Mouse (Mus musculus) heart, embryonic 11.5 days (tissue): ENCODE data around the gene Sema5a. TPM values are rescaled to one million over a fixed set of nuclear protein-coding genes. Genes with fewer than 3 reads are reported as not detected.

Experiments
- ATAC-seq: fragments of 200-750 bp; cut with Nextera tagmentation; replicated peaks from 2 replicates; pipeline ENCODE4 v1.8.0; 2017; ENCODE audit warnings: moderate library complexity; ENCODE audit not compliant: insufficient number of reproducible peaks, low FRiP score, low TSS enrichment
- H3K27ac ChIP-seq: fragments of 300-500 bp; sonication (generic); 2 replicates; pipeline ENCODE4 v1.5.1; 2014; ENCODE audit warnings: mild to moderate bottlenecking, low read depth, low read length
- H3K27me3 ChIP-seq: fragments of 300-500 bp; sonication (generic); 2 replicates; pipeline ENCODE4 v1.6.1; 2014; ENCODE audit warnings: mild to moderate bottlenecking, low read length, mixed read lengths; ENCODE audit not compliant: control insufficient read depth, insufficient read depth
- H3K36me3 ChIP-seq: fragments of 300-500 bp; sonication (generic); 2 replicates; pipeline ENCODE4 v1.6.1; 2014; ENCODE audit warnings: mild to moderate bottlenecking, low read length, moderate library complexity, mixed read lengths; ENCODE audit not compliant: control insufficient read depth, insufficient read depth
- H3K4me1 ChIP-seq: fragments of 300-500 bp; sonication (generic); 2 replicates; pipeline ENCODE4 v1.6.1; 2014; ENCODE audit warnings: low read length; ENCODE audit not compliant: control insufficient read depth, insufficient read depth
- H3K4me2 ChIP-seq: fragments of 300-500 bp; sonication (generic); 2 replicates; pipeline ENCODE4 v1.6.1; 2014; ENCODE audit warnings: mild to moderate bottlenecking, moderate library complexity
- H3K4me3 ChIP-seq: fragments of 300-500 bp; sonication (generic); 2 replicates; pipeline ENCODE4 v1.5.1; 2014; ENCODE audit warnings: low read depth, low read length
- H3K9ac ChIP-seq: fragments of 300-500 bp; sonication (generic); 2 replicates; pipeline ENCODE4 v1.6.1; 2014; ENCODE audit warnings: mild to moderate bottlenecking, low read depth, low read length, moderate library complexity
- H3K9me3 ChIP-seq: fragments of 300-500 bp; sonication (generic); replicated peaks from 2 replicates; pipeline ENCODE4 v1.6.1; 2016; ENCODE audit warnings: low read length; ENCODE audit not compliant: control insufficient read depth
- WGBS: fragments of 180-500 bp; shearing (Covaris S2); extraction: QIAGEN DNeasy Blood & Tissue Kit; methylation state at CpG from one replicate; pipeline ENCODE4 v1.1.7; 2014; ENCODE audit not compliant: insufficient replicate concordance; 5-methylcytosine and 5-hydroxymethylcytosine counted together
- polyA plus RNA-seq: library from polyadenylated mRNA; unstranded; fragments of >200 nt; fragmentation: Nextera tagmentation; extraction: Ambion mirVana; gene quantifications from 2 replicates; pipeline ENCODE4 v1.2.1, GENCODE M21; 2014

Sema5a gene
- polyA plus RNA-seq, 1 experiment from 2014 or later, result 3.8 TPM

- Histone ChIP-seq H3K36me3 (no peaks in the 10 kb centered on the region), H3K4me3 (no peak overlapping the region), H3K27ac (no peak overlapping the region), H3K4me1 (no peaks in the 10 kb centered on the region), H3K9me3 (no peaks in the 10 kb centered on the region), H3K9ac (no peak overlapping the region), H3K4me2 (no peak overlapping the region), H3K27me3 (no peaks in the 10 kb centered on the region)
- ATAC-seq, result no peak
- 53% methylated on average over 4 of the region's 4 CpGs for WGBS
Measured at GRCm38 (mm10) chr15:32328370-32329004, 83.9 kb downstream of the Sema5a start.

DNA sequence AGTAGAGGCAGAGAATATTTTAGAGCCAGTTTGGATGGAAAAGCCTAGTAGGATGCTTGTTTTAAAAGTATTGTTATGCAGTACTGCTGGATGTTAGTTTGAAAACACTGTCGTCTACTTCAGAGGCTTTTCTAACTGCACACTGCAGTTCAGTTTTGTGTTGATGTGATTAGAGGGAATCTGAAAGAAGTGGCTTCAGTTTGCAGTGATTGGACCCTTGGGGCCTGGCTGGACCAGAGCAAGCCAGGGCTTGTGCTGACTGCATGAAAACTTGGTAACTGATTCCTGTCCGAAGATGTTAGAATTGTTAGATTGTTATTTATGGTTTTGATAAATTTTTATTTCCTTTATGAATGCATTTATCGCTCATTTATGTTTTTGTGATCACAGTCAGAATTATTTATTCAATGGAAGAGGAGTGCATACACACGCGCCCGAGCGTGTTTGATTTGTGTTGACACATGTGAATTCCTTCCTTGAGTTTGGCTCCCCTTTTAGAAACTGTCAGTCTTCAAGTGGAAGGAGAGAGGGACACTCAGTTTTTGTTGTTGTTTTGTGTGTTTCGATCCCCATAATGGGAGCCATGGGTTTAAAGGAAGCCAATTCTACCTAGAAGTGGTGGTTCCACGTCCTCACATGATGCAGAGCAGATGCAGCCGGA lies 85.2 kb downstream of the Sema5a start:
- H3K4me1 ChIP-seq, result 0 out of 2 replicates have a peak, but pooled peaks cover 3% of the 10 kb centered on the region
- H3K4me3 ChIP-seq, result no peak overlapping the region
- ATAC-seq, result no peak
- WGBS, result 68% methylated on average over 10 of the region's 10 CpGs
- H3K9ac ChIP-seq, result no peak overlapping the region
- H3K27ac ChIP-seq, result no peak overlapping the region
- H3K36me3 ChIP-seq, result no peaks in the 10 kb centered on the region
- H3K4me2 ChIP-seq, result no peak overlapping the region
- H3K9me3 ChIP-seq, result no peaks in the 10 kb centered on the region
- no peaks in the 10 kb centered on the region for H3K27me3 ChIP-seq

DNA sequence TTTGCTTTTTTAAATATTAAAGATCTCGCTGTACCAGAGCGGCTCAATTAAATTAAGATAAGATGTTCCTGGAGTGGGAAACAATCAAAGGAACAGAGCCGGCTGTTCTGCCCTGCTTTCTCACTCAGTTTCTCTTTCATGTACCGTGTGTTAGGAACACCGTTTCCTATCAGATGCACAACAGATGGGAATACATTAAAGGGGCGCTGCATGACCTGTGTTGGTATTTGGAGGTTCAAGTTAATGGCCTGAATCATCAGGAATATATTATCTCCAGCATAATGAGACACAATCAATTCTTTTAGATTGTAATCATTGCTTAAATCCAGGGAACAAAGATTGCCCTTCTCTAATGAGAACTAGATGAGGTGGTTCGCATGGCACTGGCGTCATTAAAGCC lies 85.8 kb downstream of the Sema5a start:
- H3K27me3 ChIP-seq, result no peaks in the 10 kb centered on the region
- H3K27ac ChIP-seq, result no peak overlapping the region
- no peak overlapping the region for H3K4me2 ChIP-seq
- H3K4me1 ChIP-seq, result 0 out of 2 replicates have a peak, but pooled peaks cover 3% of the 10 kb centered on the region
- H3K9me3 ChIP-seq, result no peaks in the 10 kb centered on the region
- 69% methylated on average over 8 of the region's 8 CpGs for WGBS
- H3K36me3 ChIP-seq, result no peaks in the 10 kb centered on the region
- no peak overlapping the region for H3K9ac ChIP-seq
- H3K4me3 ChIP-seq, result no peak overlapping the region
- ATAC-seq, result no peak

GRCm38 (mm10) chr15:32331037-32331436 lies 86.4 kb downstream of the Sema5a start:
- no peak for ATAC-seq
- 72% methylated on average over 2 of the region's 2 CpGs for WGBS
- no peaks in the 10 kb centered on the region for H3K27me3 ChIP-seq

DNA sequence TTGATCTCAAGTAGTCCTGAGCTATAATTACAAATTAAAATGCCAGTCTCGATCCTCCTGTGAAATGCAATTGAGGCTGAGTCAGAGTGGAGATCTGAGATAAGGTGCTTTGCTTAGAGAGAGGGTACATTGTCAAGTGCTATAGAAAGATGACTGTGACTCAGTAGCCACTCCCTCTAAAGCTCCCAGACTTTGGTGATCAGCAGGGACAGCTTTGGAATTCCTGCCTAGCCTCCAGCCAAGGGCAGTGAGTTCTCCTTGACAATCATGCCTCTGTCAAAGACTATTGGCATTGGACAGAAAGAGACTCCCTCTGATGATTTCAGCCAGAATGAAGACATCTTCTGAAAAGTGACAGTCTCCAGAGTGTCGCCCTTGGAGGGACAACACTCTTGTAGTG lies 88.8 kb downstream of the Sema5a start:
- no peak overlapping the region for H3K27ac ChIP-seq
- H3K4me1 ChIP-seq, result 0 out of 2 replicates have a peak, but pooled peaks cover 3% of the 10 kb centered on the region
- no peak for ATAC-seq

More at GRCm38 (mm10) chr15:32331037-32331436, 86.4 kb downstream of the Sema5a start:
- Histone ChIP-seq H3K4me2 (no peak overlapping the region), H3K9ac (no peak overlapping the region), H3K4me3 (no peak overlapping the region), H3K4me1 (0 out of 2 replicates have a peak, but pooled peaks cover 3% of the 10 kb centered on the region), H3K9me3 (no peaks in the 10 kb centered on the region), H3K27ac (no peak overlapping the region), H3K36me3 (no peaks in the 10 kb centered on the region)

GRCm38 (mm10) chr15:32337810-32338209 lies 93.2 kb downstream of the Sema5a start:
- Histone ChIP-seq H3K36me3 (no peaks in the 10 kb centered on the region), H3K4me3 (no peak overlapping the region), H3K9me3 (no peaks in the 10 kb centered on the region), H3K27me3 (no peaks in the 10 kb centered on the region), H3K4me2 (no peak overlapping the region), H3K27ac (no peak overlapping the region), H3K9ac (no peak overlapping the region), H3K4me1 (0 out of 2 replicates have a peak, but pooled peaks cover 3% of the 10 kb centered on the region)
- ATAC-seq, result no peak
- 88% methylated on average over 3 of the region's 3 CpGs for WGBS

More for the DNA sequence above, 88.8 kb downstream of the Sema5a start:
- Histone ChIP-seq H3K4me3 (no peak overlapping the region), H3K36me3 (no peaks in the 10 kb centered on the region), H3K27me3 (no peaks in the 10 kb centered on the region), H3K9ac (no peak overlapping the region), H3K9me3 (no peaks in the 10 kb centered on the region), H3K4me2 (no peak overlapping the region)
- 64% methylated on average over 2 of the region's 2 CpGs for WGBS

DNA sequence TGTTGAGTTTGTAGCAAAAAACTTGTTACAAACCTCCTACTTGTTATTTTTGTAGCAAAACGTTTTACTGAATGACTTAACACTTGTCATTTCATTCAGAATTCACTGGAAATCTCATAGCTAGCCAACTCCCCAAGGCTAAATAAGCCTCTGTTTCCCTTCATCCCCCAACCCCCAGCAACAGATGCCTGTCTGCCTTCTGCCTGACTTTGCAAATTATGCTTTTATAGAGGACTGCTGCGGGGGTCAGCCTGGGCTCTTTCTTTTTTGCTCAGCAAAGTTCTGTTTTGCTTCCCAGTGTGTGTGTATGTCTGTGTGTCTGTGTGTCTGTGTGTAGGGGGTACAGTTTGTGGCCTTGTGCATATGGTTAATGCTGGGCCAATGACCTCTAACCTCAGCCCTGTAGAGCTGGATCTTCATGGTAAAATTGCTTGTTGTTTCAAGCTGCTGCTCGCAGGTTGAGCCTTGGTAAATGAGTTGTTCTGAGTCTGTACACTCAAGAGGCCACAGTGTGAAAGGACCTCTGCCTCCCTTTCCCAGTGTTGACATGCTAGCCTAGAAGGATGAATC lies 94.2 kb downstream of the Sema5a start:
- Histone ChIP-seq H3K4me3 (no peak overlapping the region), H3K9me3 (no peaks in the 10 kb centered on the region), H3K27ac (no peak overlapping the region), H3K27me3 (no peaks in the 10 kb centered on the region), H3K4me2 (no peak overlapping the region), H3K4me1 (0 out of 2 replicates have a peak, but pooled peaks cover 2% of the 10 kb centered on the region), H3K9ac (no peak overlapping the region), H3K36me3 (no peaks in the 10 kb centered on the region)
- WGBS, result 62% methylated on average over 3 of the region's 3 CpGs
- ATAC-seq, result no peak

GRCm38 (mm10) chr15:32339426-32339825 lies 94.8 kb downstream of the Sema5a start:
- WGBS, result 61% methylated on average over 5 of the region's 5 CpGs
- no peak for ATAC-seq
- Histone ChIP-seq H3K9ac (no peak overlapping the region), H3K4me2 (no peak overlapping the region), H3K27me3 (no peaks in the 10 kb centered on the region), H3K27ac (no peak overlapping the region), H3K4me3 (no peak overlapping the region), H3K9me3 (no peaks in the 10 kb centered on the region), H3K4me1 (no peaks in the 10 kb centered on the region), H3K36me3 (no peaks in the 10 kb centered on the region)
